Mouse (Mus musculus) hindbrain, embryonic 11.5 days (tissue): ENCODE results near the gene Tjp3. TPM values are rescaled to one million over a fixed set of nuclear protein-coding genes. Genes with fewer than 3 reads are reported as not detected.

Experiments used
- ATAC-seq: fragments of 200-750 bp; cut with Nextera tagmentation; 2 replicates; pipeline ENCODE4 v1.8.0; 2017; ENCODE audit warnings: mild to moderate bottlenecking, moderate TSS enrichment, moderate library complexity; ENCODE audit not compliant: low FRiP score
- DNase-seq: peaks from one replicate; pipeline ENCODE4 v3.0.0-alpha.2; 2015; ENCODE audit warnings: low spot score
- H3K27ac ChIP-seq: fragments of 300-500 bp; sonication (generic); 2 replicates; pipeline ENCODE4 v1.5.1; 2014; ENCODE audit warnings: mild to moderate bottlenecking, low read depth, low read length
- H3K27me3 ChIP-seq: fragments of 300-500 bp; sonication (generic); 2 replicates; pipeline ENCODE4 v1.6.1; 2014; ENCODE audit warnings: mild to moderate bottlenecking, low read length, moderate library complexity, mixed read lengths; ENCODE audit not compliant: control insufficient read depth, insufficient read depth
- H3K36me3 ChIP-seq: fragments of 300-500 bp; sonication (generic); 2 replicates; pipeline ENCODE4 v1.6.1; 2014; ENCODE audit warnings: mild to moderate bottlenecking, low read length, moderate library complexity, mixed read lengths; ENCODE audit not compliant: control insufficient read depth, insufficient read depth
- H3K4me1 ChIP-seq: fragments of 300-500 bp; sonication (generic); replicated peaks from 2 replicates; pipeline ENCODE4 v1.6.1; 2014; ENCODE audit warnings: low read length, mixed read lengths; ENCODE audit not compliant: control insufficient read depth, insufficient read depth
- H3K4me2 ChIP-seq: fragments of 300-500 bp; sonication (generic); replicated peaks from 2 replicates; pipeline ENCODE4 v1.6.1; 2014; ENCODE audit warnings: mild to moderate bottlenecking, low read depth, low read length
- H3K4me3 ChIP-seq: fragments of 300-500 bp; sonication (generic); 2 replicates; pipeline ENCODE4 v1.5.1; 2014; ENCODE audit warnings: low read depth, low read length
- H3K9ac ChIP-seq: fragments of 300-500 bp; sonication (generic); 2 replicates; pipeline ENCODE4 v1.6.1; 2014; ENCODE audit warnings: low read depth, low read length
- H3K9me3 ChIP-seq: fragments of 300-500 bp; sonication (generic); 2 replicates; pipeline ENCODE4 v1.6.1; 2016; ENCODE audit warnings: low read length; ENCODE audit not compliant: control insufficient read depth
- WGBS: fragments of 180-500 bp; shearing (Covaris S2); extraction: QIAGEN DNeasy Blood & Tissue Kit; methylation state at CpG from one replicate; pipeline ENCODE4 v1.1.7; 2014; 5-methylcytosine and 5-hydroxymethylcytosine counted together
- polyA plus RNA-seq: library from polyadenylated mRNA; unstranded; fragments of >200 nt; fragmentation: Nextera tagmentation; extraction: Ambion mirVana; gene quantifications from 2 replicates; pipeline ENCODE4 v1.2.1, GENCODE M21; 2014

Tjp3 gene
- polyA plus RNA-seq, 1 experiment from 2014 or later = 3.9 TPM

GRCm38 (mm10) chr10:81288601-81289000, 2.8 kb downstream of the Tjp3 start:
- peaks cover 39% of the 10 kb centered on the region for H3K27me3 ChIP-seq
- no peak overlapping the region for H3K4me2 ChIP-seq
- ATAC-seq = no peak
- no peaks in the 10 kb centered on the region for H3K9me3 ChIP-seq
- 0 out of 2 replicates have a peak, but pooled peaks cover 3% of the 10 kb centered on the region for H3K4me1 ChIP-seq
- WGBS = 39% methylated on average over 6 of the region's 6 CpGs
- H3K36me3 ChIP-seq = no peaks in the 10 kb centered on the region
- H3K9ac ChIP-seq = no peak overlapping the region
- no peak overlapping the region for H3K4me3 ChIP-seq
- H3K27ac ChIP-seq = no peak overlapping the region
- peak; percentile 68 for DNase-seq

GRCm38 (mm10) chr10:81287513-81288157, 3.7 kb downstream of the Tjp3 start:
- Histone ChIP-seq H3K36me3 (no peaks in the 10 kb centered on the region), H3K4me3 (no peak overlapping the region), H3K27ac (no peak overlapping the region), H3K4me1 (0 out of 2 replicates have a peak, but pooled peaks cover 3% of the 10 kb centered on the region), H3K9ac (no peak overlapping the region), H3K4me2 (no peak overlapping the region), H3K27me3 (peaks cover 44% of the 10 kb centered on the region), H3K9me3 (no peaks in the 10 kb centered on the region)
- ATAC-seq (no peak), DNase-seq (peak; percentile 67)
- WGBS = 60% methylated on average over 8 of the region's 8 CpGs

GRCm38 (mm10) chr10:81286586-81286985, 4.8 kb downstream of the Tjp3 start:
- H3K4me2 ChIP-seq = no peak overlapping the region
- no peaks in the 10 kb centered on the region for H3K36me3 ChIP-seq
- H3K27me3 ChIP-seq = peaks cover 41% of the 10 kb centered on the region
- H3K4me1 ChIP-seq = 0 out of 2 replicates have a peak, but pooled peaks cover 3% of the 10 kb centered on the region
- H3K9me3 ChIP-seq = no peaks in the 10 kb centered on the region
- 53% methylated on average over 6 of the region's 6 CpGs for WGBS
- H3K4me3 ChIP-seq = no peak overlapping the region
- no peak overlapping the region for H3K9ac ChIP-seq
- no peak for DNase-seq
- H3K27ac ChIP-seq = no peak overlapping the region
- ATAC-seq = no peak

- WGBS = 3% methylated on average over 54 of the region's 54 CpGs
- H3K27me3 ChIP-seq = peaks cover 34% of the 10 kb centered on the region
These were observed 5.5 kb downstream of the Tjp3 start for GRCm38 (mm10) chr10:81285694-81286450.

GRCm38 (mm10) chr10:81284719-81285118, 6.7 kb downstream of the Tjp3 start:
- Histone ChIP-seq H3K4me2 (peak overlapping the region; percentile 74; the same call in 1 of the 2 replicates), H3K27ac (no peak overlapping the region), H3K27me3 (peaks cover 25% of the 10 kb centered on the region), H3K4me3 (no peak overlapping the region), H3K9me3 (no peaks in the 10 kb centered on the region), H3K4me1 (peaks cover 3% of the 10 kb centered on the region; the same call in 1 of the 2 replicates), H3K36me3 (no peaks in the 10 kb centered on the region), H3K9ac (no peak overlapping the region)
- WGBS = 9% methylated on average over 17 of the region's 17 CpGs
- ATAC-seq (no peak), DNase-seq (no peak)

More at GRCm38 (mm10) chr10:81285694-81286450, 5.5 kb downstream of the Tjp3 start:
- peak overlapping the region; percentile 58 for H3K9ac ChIP-seq
- no peak overlapping the region for H3K27ac ChIP-seq
- peak; percentile 97 for DNase-seq
- no peaks in the 10 kb centered on the region for H3K9me3 ChIP-seq
- peak overlapping the region; percentile 74 for H3K4me2 ChIP-seq
- 0 out of 2 replicates have a peak, but pooled peaks cover 3% of the 10 kb centered on the region for H3K4me1 ChIP-seq
- ATAC-seq = peak; percentile 66
- no peaks in the 10 kb centered on the region for H3K36me3 ChIP-seq
- H3K4me3 ChIP-seq = peak overlapping the region; percentile 40

GRCm38 (mm10) chr10:81284189-81284588, 7.2 kb downstream of the Tjp3 start:
- DNase-seq = no peak
- Histone ChIP-seq H3K9ac (no peak overlapping the region), H3K4me1 (peaks cover 3% of the 10 kb centered on the region; the same call in 1 of the 2 replicates), H3K4me3 (no peak overlapping the region), H3K4me2 (no peak overlapping the region), H3K36me3 (no peaks in the 10 kb centered on the region), H3K27me3 (peaks cover 25% of the 10 kb centered on the region), H3K27ac (no peak overlapping the region), H3K9me3 (no peaks in the 10 kb centered on the region)
- 51% methylated on average over 6 of the region's 6 CpGs for WGBS
- ATAC-seq = no peak

- ATAC-seq (no peak), DNase-seq (peak; percentile 28)
- Histone ChIP-seq H3K4me3 (no peak overlapping the region), H3K27me3 (peaks cover 14% of the 10 kb centered on the region), H3K27ac (no peak overlapping the region), H3K4me2 (no peak overlapping the region), H3K9ac (no peak overlapping the region), H3K9me3 (no peaks in the 10 kb centered on the region), H3K4me1 (no peaks in the 10 kb centered on the region; the same call in 1 of the 2 replicates), H3K36me3 (no peaks in the 10 kb centered on the region)
- 44% methylated on average over 10 of the region's 10 CpGs for WGBS
These were observed 11.9 kb downstream of the Tjp3 start for GRCm38 (mm10) chr10:81279496-81279895.

GRCm38 (mm10) chr10:81277676-81278075, 13.7 kb downstream of the Tjp3 start:
- Histone ChIP-seq H3K27ac (no peak overlapping the region), H3K4me1 (no peaks in the 10 kb centered on the region; the same call in 1 of the 2 replicates), H3K36me3 (no peaks in the 10 kb centered on the region), H3K9me3 (no peaks in the 10 kb centered on the region), H3K9ac (no peak overlapping the region), H3K4me2 (no peak overlapping the region), H3K4me3 (no peak overlapping the region), H3K27me3 (no peaks in the 10 kb centered on the region)
- no peak for ATAC-seq
- 75% methylated on average over 22 of the region's 22 CpGs for WGBS
- DNase-seq = no peak
